Mouse (Mus musculus): ENCODE results near the gene Klrg1.

Klrg1 gene

GRCm38 (mm10) chr6:122282782-122283181 lies at the start of gene Klrg1:
TSS of gene Klrg1 (minus strand) at chr6:122282882.
- no peak for DNase-seq (ENCODE audit: low spot score)

DNA sequence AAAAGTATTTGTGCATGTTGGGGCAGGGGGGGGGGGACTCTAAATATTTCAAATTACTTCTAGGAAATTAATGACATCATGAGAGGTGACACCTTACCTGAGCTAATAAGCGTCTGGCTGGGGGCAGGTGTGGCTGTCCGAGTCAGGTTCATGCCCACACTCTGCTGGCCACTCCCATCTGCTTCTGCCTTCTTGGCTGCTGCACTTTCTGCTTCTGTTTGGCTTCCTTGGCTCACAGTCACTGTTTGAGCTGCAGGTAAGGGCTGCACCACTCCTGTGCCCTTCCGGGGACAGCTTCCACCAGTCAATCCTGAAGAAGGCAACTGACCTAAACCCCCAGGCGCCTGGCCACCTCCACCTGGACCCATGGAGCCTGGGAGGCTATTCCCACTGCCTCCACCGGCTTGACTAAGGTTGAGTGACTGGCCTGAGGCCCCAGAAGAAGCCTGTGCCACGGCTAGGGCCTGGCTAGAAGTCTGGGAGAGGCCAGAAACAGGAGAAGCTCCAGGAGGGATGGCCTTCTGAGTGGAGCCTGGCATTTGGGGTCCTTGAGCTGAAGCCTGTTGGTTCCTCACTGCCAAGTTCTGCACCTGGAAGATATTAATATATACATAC lies 42.8 kb upstream of the Klrg1 start:
- DNase-seq (ENCODE audit: low spot score), result no peak

- no peak for DNase-seq (ENCODE audit: low spot score)
These were observed 36.0 kb upstream of the Klrg1 start for GRCm38 (mm10) chr6:122318726-122319125.

GRCm38 (mm10) chr6:122310187-122310820 lies 27.6 kb upstream of the Klrg1 start:
- DNase-seq (ENCODE audit: low spot score), result no peak

GRCm38 (mm10) chr6:122309446-122309960 lies 26.8 kb upstream of the Klrg1 start:
- DNase-seq (ENCODE audit: low spot score), result no peak

DNA sequence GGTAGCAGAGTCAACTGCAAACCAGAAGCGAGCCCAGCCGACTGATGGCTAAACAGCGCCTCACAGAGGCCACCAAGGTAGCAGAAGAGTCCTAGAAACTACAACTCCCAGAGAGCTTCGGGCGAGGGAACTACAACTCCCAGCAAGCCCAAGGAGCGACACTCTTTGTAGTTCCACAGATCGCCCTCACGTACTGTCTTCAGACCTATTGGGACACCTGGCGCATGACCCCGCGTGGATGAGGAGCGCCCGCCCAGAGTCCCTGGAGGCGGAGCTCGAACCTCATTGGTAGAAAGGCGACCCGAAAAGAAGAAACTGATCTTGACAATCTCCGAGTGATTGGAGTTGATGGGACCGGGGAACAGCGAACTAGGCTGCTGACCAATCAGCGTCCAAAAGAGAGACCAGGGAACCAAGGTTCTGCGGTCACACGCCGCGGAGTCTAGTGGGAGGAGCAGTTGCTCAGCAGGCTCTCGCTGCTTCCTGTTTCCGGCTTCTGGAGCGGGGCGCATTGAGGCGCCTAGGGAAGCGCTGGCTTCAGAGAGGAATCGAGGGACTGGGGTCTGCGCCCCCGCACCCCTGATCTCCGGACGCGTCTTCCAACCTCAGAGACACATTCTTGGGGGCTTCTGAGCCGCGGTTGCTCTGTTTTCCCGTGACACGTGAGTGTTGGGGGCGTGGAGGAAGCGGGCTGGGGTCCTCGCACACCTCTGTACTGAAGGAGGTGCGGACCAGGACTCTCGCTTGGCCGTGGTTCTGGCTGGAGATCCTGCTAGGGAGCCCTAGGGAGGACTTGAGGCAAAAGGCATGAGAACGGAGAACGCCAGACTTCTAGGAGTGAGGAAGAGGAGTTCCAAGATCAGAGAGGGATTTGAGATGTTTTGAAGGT lies 26.1 kb upstream of the Klrg1 start, which contains the start of gene M6pr:
M6pr (plus strand) TSS at position 216 of the 889 bp plus-strand sequence.
- DNase-seq (ENCODE audit: low spot score), result peak; percentile 81

GRCm38 (mm10) chr6:122308136-122308504 lies 25.4 kb upstream of the Klrg1 start:
- DNase-seq (ENCODE audit: low spot score), result no peak

- no peak for DNase-seq (ENCODE audit: low spot score)
These were observed 24.0 kb upstream of the Klrg1 start for GRCm38 (mm10) chr6:122306707-122307106.

DNA sequence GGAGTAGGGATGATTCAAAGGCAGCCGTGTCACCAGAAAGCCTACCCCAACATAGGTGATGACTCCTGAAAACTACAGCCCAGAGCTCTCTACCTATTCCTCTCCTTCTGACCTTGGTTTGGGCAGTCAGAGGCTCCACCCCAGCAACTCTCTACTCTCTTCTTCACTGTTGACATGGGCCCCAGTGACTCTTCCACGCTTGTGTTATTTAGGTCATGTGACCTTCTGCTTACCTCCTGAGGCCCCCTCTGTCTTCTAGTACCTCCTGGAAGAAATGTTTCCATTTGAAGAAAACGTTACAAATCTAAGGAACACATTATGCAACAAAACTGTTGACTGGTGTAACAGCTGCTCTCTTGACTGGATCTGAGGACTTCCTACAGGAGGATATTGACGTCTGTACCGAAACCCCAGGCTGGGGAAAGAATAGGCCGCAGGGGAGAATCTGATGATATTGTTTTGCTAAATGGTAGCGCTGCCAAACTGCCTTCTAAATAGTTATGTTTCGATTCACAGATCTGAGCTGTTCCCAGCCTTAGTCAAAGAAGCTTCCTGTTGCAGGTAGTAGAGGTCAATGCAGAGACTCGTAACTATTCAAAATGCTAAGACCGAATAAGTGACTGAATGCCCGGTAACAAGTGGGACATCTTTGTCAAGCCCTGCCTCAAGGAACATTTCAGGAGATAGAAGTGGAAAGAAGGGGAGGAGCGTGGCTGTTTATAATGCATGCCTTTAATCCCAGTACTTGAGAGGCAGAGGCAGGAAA lies 22.3 kb upstream of the Klrg1 start:
- DNase-seq (ENCODE audit: low spot score), result no peak

- peak; percentile 76 for DNase-seq (ENCODE audit: low spot score)
These were observed 21.7 kb upstream of the Klrg1 start for GRCm38 (mm10) chr6:122304355-122304754.

GRCm38 (mm10) chr6:122303526-122303925 lies 20.8 kb upstream of the Klrg1 start:
- DNase-seq (ENCODE audit: low spot score), result no peak

DNA sequence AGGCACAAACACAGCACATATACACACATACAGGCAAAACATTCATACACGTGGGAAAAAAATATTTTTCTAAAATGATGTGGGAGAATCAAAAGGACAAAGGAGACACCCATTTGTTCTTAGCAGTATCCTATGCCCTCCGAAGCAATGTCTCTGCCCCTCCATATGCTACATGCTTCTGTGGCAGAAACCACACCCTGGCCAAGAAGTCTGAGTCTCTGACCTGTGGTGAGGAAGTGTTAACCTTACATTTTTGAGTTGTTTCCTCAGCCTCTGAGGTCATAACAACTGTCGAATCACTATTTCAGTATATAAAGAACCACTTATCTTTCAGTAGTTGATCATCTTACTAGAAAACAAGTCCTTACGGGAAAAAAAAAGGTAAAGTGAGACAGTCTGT lies 20.0 kb upstream of the Klrg1 start:
- no peak for DNase-seq (ENCODE audit: low spot score)

DNA sequence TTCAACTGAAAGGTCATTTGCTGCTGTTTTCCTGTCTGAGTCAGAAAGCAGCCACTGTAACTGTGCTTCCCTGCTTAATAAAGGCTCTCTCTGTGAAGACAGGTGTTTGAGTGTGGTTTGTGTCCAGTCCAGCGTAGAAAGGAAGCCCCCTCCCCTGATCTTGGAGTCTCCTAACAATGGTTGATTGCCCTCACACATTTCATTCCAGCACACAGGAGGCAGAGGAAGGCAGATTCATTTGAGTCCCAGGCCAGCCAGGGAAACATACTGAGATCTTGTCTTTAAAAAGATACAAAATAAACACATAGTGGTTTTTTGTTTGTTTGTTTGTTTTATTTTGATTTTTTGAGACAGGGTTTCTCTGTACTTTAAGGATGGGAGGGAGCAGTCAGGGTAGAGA lies 19.4 kb upstream of the Klrg1 start:
- no peak for DNase-seq (ENCODE audit: low spot score)

DNA sequence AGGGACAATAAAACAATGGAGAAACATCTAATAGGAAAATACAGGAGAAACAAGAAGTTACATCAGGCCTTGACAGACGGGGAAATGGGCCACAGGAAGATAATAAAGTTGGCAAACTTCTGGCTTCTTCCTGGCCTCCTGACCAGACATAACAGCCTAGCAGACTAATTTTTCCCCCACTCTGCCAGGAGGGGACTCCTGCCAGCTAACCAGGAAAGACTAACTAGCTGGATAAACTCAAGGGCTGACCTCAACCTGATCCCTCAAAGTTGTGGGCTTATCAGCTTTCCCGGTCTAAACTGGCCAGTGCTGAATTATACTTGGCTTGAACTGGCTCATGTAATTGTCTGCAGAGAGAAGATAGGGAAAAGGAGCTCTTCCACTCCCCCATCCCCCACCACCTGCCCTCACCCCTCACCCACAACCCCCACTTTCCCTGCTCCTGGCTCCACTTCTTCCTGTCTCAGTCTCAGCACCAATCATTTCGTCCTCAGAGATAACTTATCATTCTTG lies 17.0 kb upstream of the Klrg1 start:
- DNase-seq (ENCODE audit: low spot score), result no peak

- DNase-seq (ENCODE audit: low spot score), result no peak
These were observed 15.5 kb upstream of the Klrg1 start for GRCm38 (mm10) chr6:122298223-122298609.

DNA sequence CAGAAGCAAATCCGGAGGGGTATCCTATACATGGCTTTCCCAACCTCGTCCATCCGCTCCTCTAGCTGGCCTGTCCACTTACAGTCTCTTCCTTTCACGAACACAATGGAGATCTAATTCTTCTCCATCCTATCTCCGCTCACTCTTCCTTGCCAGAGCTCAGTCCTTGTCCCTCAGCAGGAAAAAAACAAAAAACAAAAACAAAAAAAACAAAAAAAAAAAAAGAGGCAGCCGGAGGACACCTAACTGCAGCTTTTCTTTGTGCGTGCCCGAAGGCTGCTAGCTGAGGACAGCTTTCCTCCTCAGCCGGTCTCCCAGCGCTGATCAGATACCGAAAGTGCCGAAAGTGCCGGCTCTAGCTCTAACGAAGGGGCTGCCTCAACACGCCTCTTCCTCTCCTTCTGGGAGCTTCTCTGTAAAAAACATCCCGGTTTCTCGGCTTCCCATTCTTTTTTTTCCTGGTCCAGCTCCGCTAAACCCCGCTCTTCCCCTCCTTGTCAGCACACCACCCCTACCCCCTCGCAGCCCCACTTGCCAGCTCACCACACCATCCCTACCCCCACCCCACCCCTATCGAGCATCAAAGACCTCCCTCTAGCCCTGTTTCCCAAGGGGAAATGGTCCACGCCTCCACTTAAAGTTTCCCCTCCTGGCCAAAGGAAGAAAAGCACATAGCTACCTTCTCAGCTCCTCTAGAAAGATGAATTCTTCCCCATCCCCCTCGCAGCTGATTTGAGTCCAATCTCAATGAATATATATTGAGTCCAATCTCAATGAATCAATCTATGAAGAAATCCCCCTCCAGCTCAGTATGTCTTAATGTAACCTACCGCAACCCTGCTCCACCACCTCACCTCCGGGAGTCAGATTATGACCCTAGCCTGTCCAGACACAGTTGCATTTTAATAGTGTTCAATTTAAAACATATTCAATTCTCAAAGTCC lies 14.9 kb upstream of the Klrg1 start:
- DNase-seq (ENCODE audit: low spot score), result no peak

GRCm38 (mm10) chr6:122296918-122297278 lies 14.2 kb upstream of the Klrg1 start:
- no peak for DNase-seq (ENCODE audit: low spot score)

DNA sequence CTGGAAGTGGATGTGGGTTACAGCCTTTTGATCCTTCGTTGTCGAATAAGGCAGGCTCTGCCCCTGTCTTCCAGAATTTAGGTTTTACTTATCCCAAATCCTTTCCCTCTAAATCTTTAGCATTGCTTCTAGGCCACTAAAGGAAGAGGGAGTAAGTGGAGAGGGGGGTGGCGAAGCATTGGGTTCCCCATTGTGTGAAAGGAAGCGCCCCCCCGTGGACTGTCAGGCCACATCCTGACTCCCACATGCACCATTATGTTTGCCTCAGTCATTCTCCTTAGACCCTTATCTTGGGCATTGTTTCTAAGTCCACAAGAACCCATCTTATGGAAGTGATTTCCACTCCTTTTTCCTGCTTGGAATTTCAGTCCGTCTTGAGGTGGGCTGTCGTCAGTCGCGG lies 12.6 kb upstream of the Klrg1 start:
- no peak for DNase-seq (ENCODE audit: low spot score)

DNA sequence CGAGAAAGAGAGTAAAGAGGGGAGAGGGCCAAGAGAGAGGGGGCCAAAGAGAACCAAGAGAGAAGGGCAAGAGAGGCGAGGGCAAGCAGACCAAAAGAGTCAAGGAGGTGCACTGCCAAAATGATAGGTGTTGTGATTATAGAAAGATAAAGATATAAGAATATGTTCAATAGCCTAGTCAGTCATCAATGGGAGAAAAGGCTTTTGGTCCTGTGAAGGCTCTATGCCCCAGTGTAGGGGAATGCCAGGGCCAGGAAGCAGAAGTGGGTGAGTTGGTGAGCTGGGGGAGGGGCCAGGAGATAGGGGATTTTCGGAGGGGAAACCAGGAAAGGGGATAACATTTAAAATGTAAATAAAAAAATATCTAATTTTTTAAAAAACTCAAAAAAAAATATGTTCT lies 11.6 kb upstream of the Klrg1 start:
- no peak for DNase-seq (ENCODE audit: low spot score)

- DNase-seq (ENCODE audit: low spot score), result no peak
These were observed 11.1 kb upstream of the Klrg1 start for GRCm38 (mm10) chr6:122293796-122294195.

DNA sequence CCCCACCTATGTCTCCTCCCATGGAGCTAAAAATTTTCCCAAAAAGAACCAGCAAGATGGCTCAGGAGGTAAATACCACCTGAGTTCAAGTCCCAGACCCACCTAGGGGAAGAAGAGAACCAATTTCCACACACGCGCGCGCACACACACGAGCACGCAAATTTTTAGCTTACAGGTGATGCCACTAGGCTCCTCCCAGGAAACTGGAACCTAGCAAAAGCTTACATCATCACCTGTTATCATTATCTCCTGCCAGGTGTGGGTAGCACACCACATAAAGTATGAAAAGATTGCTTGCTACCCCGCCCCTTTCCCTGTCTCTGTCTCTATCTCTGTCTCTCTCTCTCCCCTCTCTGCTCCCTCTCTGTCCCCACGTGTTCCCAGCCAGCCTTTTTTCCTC lies 10.4 kb upstream of the Klrg1 start:
- no peak for DNase-seq (ENCODE audit: low spot score)
